Mouse (Mus musculus) G1E-ER4 (cell line): ENCODE measurements at regions not wholly inside any gene's neighbourhood (a gene's known extent, or its start where the extent isn't known, plus 50 kb on each side); places are given as distances from the start of the nearest gene placed in this dataset.

ENCODE experiments used
- GATA1 ChIP-seq: IDR thresholded peaks from one replicate; pipeline ENCODE4 v1.8.0; 2012; ENCODE audit warnings: low read length, inconsistent platforms

DNA sequence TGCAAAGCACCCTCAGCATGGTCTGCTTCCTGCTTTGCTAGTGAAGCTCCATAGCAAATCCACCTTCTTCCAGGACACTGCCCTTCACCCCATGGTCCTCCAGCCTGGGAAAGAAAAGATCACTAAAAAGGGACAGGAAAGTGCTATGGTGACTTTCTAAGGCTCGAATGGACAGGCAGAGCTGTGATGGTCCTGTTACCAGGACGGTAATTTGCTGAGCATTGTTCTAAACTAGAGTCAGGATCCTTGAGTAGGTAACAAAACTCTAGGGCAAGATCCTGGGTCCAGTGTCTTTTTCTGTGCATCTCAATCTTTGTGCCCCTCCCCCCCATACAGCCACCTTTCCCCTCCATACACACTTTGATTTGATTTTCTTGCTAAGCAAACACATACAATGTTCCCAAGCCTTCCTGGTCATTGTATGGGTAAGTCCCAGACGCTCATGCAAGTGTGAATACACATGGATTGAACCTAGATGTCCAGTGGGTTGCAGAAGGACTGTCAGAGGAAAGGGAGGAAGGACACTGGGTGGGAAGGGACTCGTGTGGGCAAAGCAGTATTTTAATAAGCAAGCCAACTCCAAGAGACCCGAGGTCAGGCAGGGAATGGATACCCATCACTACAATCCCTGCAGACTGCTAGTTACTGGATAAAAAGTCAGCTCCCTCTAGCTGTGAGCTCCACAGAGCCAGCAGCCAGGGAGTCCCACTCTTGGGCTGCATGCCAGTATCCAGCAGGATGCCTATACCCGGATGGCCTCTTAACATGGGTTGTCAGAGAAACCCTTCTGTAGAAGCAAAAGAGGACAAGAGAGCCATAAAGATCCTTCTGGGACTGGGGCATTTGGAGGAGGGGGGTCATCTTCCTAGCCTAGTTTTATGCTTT is 186.9 kb downstream of the Zfp36l1 start:
- no peak for TF ChIP-seq GATA1

DNA sequence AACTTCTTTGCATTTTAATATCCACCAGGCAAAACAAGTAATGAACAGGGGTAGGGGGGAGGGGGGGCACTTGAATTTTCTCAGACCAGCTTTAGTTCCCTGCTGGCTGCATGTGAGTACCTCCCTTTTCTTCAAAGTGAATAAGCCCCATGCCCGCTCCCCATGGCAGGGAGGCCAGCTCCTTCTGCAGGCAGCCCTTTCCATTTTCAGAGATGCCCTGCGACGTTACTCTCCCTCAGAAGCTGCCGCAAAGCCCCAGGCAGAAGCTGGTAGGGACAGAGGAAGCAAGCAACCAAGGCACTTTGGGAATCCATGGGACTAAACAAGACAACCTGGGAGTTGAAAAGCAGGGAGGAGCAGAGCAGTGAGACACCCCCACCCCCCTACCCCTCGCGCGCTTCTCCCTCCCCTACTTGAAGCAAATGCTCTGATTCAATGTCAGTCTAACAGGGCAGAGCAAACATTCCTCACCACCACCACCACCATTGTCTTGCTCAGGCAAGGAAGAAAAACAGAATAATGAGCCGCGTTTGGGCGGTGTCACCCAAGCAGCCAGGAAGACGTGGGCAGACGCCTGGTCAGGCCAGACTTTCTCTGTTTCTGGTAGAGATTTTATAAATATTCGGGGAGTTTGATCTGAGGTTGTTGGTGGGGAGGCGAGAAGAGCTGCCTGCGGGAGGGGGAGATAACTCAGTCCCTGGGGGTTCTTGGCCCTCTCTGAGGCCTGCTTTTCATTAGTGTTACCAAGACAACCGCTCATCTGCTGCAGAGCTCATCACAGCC is 187.7 kb downstream of the Zfp36l1 start:
- no peak for TF ChIP-seq GATA1

GRCm38 (mm10) chr12:79923811-79924210 is 189.0 kb downstream of the Zfp36l1 start:
- TF ChIP-seq GATA1: no peak

- TF ChIP-seq GATA1: no peak
Measured at GRCm38 (mm10) chr12:79921786-79922185, 191.0 kb downstream of the Zfp36l1 start.

DNA sequence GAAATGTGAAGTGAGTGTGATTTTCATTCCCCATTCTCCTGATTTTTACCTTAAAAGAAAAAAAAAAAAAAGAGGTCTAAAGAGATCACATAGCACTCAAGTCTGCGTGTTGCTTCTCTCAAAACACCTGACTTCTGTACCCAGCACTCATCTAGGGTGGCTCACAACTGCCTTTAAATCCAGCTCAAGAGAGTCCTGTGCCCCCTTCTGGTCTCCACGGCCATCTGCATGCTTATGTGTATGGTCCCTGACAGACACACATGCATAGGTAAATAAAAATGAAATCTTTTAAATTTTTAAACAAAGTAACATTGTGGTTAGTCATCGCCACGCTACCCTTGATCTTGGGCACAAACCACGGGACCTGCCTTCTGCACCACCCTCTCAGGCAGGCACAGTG is 193.8 kb downstream of the Zfp36l1 start:
- TF ChIP-seq GATA1: no peak

GRCm38 (mm10) chr12:79917634-79918289 is 195.1 kb downstream of the Zfp36l1 start:
- no peak for TF ChIP-seq GATA1

DNA sequence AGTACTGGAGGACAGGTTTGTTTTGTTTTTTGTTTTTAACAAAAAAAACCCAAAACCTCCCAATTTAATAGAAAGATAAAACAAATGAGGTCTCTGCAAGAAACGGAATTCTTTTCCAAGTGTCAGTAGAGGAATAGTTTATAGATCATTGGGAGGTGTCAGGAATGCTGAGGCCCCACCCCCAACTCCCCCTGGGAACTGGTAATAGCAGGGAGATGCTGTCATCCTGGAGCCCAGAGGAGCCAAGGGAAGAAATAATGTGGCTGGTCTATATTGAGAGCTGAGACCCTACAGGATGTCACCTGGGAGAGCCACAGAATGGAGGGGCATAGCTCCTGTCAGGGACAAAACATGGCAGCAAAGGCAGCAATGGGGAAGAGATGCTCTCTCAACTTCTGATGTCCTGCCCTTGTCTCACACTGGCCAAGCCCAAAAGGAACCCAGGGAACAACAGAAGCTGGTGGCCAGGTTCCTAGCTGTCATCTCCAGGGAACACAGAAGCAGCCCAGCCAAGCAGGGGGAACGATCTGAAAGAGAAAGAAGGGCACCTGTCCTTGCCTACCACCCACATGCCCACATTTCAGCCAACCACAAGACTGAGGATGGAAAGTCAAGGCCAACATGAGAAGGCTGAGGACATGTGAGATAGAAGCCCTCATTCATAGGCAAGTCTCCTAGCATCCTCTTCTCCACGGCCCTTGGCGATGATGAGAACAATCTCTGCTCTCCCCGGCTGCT is 195.7 kb downstream of the Zfp36l1 start:
- no peak for TF ChIP-seq GATA1

- no peak for TF ChIP-seq GATA1
Measured at GRCm38 (mm10) chr12:79913898-79914297, 198.9 kb downstream of the Zfp36l1 start.

- no peak for TF ChIP-seq GATA1
Measured at GRCm38 (mm10) chr12:79912281-79913063, 200.3 kb downstream of the Zfp36l1 start.

DNA sequence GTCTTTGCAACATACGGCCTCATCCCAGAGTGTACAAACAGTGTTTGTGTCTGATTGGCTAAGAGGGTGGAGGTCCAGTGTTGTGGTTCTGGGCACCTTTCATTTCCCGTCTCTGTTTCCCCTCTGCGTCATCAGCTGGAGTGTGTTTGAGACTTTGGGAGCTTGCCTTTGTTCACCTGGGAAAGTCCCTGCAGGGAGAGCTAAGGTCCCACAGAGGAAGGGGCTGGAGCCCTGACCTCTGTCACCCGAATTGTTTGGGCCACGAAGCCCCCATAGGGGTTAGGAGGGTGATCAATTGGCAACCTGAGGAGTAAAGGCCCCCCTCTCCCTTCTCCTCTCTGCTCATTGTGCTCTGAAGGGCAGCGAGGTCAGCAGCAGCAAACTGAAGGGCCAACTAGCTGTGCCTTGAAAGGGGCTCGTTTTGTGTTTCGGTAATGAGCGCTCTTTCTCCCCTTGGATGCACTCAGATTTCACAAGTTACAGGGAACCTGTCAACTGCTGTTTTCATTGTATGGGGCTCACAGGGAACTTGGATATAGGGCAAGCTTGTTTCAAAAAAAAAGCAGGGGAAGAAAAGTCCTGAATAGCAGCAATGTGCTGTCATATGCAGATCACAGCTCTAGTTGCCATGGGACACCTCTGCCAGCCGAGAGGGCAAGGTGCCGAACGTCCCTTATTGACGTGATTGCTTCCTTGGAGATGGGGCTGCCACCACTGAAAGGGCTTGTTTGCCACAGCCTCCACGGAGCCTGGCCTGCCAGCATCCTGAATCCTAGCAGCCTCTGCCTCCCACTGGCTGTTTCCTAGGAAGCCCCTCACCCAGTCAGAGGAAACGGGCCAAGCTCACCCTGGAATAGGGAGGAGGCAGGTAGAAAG is 201.7 kb downstream of the Zfp36l1 start:
- no peak for TF ChIP-seq GATA1

DNA sequence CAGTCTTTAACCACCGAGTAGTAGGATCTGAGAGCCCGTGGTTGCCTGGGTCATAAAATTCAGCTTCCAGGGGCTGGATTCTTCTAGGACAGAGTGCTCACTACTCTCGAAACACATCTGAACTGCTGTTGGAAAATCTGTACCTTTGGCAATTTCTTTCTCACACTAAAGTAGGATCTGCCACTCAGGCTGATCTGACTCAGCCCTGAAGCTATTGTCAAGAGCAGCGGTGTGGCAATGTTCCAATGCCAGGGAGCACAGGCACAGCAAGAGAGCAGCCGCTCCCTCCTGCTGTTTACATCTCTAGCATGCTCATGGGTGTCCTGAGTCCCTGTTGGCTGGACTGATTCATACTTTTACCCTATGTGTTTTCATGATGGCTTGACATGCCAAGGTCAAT is 205.2 kb downstream of the Zfp36l1 start:
- no peak for TF ChIP-seq GATA1

DNA sequence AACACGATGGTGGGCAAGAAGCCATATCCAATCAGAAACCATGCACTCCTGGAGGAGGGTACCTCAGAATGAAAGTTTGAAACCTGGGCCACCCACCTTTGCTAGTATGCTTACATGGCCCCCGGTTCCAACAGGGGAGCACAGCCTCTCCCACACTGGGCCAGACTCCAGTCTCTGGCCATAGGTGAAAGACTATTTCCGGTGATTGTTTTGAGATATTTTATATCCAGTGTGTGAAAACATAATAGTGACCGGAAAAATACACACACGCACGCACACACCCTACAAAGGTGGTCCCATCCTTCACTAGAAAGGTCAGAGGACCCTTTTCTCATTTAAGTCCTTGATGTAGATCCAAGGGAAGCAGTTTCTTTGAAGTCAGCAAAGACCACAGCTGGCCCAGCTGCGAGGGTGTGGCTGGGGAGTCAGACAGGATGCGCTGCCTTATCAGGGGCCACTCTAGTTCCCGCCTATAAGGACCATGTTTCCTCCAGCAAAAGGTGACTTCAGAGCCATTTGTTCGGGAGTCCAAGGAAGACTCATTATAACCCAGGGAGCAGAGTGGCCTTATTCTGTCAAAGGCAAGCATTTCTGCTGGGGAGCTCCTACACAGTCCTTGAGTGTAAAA is 206.0 kb downstream of the Zfp36l1 start:
- no peak for TF ChIP-seq GATA1

- no peak for TF ChIP-seq GATA1
Measured at GRCm38 (mm10) chr12:79905828-79906737, 206.7 kb downstream of the Zfp36l1 start.
